13 mouse cellular contexts compared by ENCODE assay signal in the genomic region with DNA sequence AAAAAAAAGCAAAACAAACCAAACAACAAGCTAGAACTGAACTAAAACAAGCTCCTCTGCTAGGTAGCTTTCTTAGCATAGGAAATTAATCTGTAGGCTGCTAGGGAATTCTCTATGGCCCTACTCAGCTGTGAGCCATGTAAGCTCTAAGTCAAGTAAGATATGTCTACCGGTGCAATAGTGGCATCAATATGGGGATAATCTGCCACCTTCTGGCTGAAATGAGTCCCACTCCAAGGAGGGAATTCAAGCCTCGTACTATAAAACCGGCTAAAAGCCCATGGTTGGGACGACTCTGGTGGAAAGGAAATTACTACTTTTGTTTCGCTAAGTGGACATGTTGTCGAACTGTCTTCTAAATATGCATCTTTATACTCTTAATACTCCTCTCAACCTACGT. TPM values are rescaled to one million over a fixed set of nuclear protein-coding genes. Genes with fewer than 3 reads are reported as not detected.
A peak's percentile ranks its signal among the peaks of the same experiment; 100 is the strongest.
DNase-seq lines count a peak whose midpoint lies in the region; ATAC-seq and TF ChIP-seq lines count a peak whose summit lies in the region.
"Had no signal": no experiment of that assay in that cellular context is flagged by ENCODE, and none has a peak within 500 bp of the region (broad histone marks: within the 10 kb centered on the region; RNA-seq: fewer than 3 reads in every experiment).

No protein-coding gene starts in this region.

- H3K9me3 ChIP-seq in hindbrain, postnatal 0 days (ENCODE audit: low read length) = no peaks in the 10 kb centered on the region
- H3K9me3 ChIP-seq in hindbrain, embryonic 11.5 days (ENCODE audit: control insufficient read depth, low read length) = no peaks in the 10 kb centered on the region
- H3K9me3 ChIP-seq in lung, embryonic 14.5 days (ENCODE audit: low read depth, low read length) = no peaks in the 10 kb centered on the region
- H3K9me3 ChIP-seq: forebrain, embryonic 15.5 days; heart, embryonic 13.5 days; midbrain, embryonic 15.5 days had no signal

- WGBS in hindbrain, postnatal 0 days = 70% methylated on average over 7 of the region's 7 CpGs
- 88% methylated on average over 7 of the region's 7 CpGs for WGBS in hindbrain, embryonic 11.5 days
- 79% methylated on average over 7 of the region's 7 CpGs for WGBS in lung, embryonic 14.5 days

- ATAC-seq in hindbrain, postnatal 0 days = no peak
- no peak for ATAC-seq in hindbrain, embryonic 11.5 days (ENCODE audit: low FRiP score)
- no peak for ATAC-seq in lung, embryonic 14.5 days (ENCODE audit: insufficient read depth)
- ATAC-seq: forebrain, embryonic 15.5 days; midbrain, embryonic 15.5 days had no signal

- H3K27ac ChIP-seq in hindbrain, postnatal 0 days = no peak overlapping the region
- no peak overlapping the region for H3K27ac ChIP-seq in hindbrain, embryonic 11.5 days (ENCODE audit: low read depth, low read length)
- no peak overlapping the region for H3K27ac ChIP-seq in lung, embryonic 14.5 days (ENCODE audit: low read depth)
- H3K27ac ChIP-seq: forebrain, embryonic 15.5 days; heart, embryonic 13.5 days; midbrain, embryonic 15.5 days had no signal

- no peaks in the 10 kb centered on the region for H3K4me1 ChIP-seq in hindbrain, postnatal 0 days (ENCODE audit: insufficient read depth, low read length)
- H3K4me1 ChIP-seq in hindbrain, embryonic 11.5 days (replicated peaks; ENCODE audit: control insufficient read depth, insufficient read depth, low read length) = no peaks in the 10 kb centered on the region
- no peaks in the 10 kb centered on the region for H3K4me1 ChIP-seq in lung, embryonic 14.5 days (ENCODE audit: insufficient read depth)
- H3K4me1 ChIP-seq: forebrain, embryonic 15.5 days; heart, embryonic 13.5 days; midbrain, embryonic 15.5 days had no signal

- H3K36me3 ChIP-seq in hindbrain, postnatal 0 days (ENCODE audit: insufficient read depth, low read length) = peaks cover 72% of the 10 kb centered on the region
- peaks cover 27% of the 10 kb centered on the region for H3K36me3 ChIP-seq in hindbrain, embryonic 11.5 days (ENCODE audit: control insufficient read depth, insufficient read depth, low read length)
- H3K36me3 ChIP-seq in lung, embryonic 14.5 days (ENCODE audit: insufficient read depth) = peaks cover 92% of the 10 kb centered on the region

- H3K27me3 ChIP-seq in hindbrain, postnatal 0 days (ENCODE audit: insufficient read depth, low read length) = no peaks in the 10 kb centered on the region
- no peaks in the 10 kb centered on the region for H3K27me3 ChIP-seq in hindbrain, embryonic 11.5 days (ENCODE audit: control insufficient read depth, insufficient read depth, low read length)
- no peaks in the 10 kb centered on the region for H3K27me3 ChIP-seq in lung, embryonic 14.5 days (ENCODE audit: insufficient read depth, low read length)
- H3K27me3 ChIP-seq: forebrain, embryonic 15.5 days; heart, embryonic 13.5 days; midbrain, embryonic 15.5 days had no signal

- peak; percentile 57 for TF ChIP-seq CTCF in hindbrain, postnatal 0 days (IDR thresholded peaks at IDR 0.05; ENCODE audit: low read depth)
- TF ChIP-seq CTCF in lung, embryonic 14.5 days (IDR thresholded peaks at IDR 0.05; ENCODE audit: low read depth) = 0 out of 2 replicates have a peak, but pooled peaks have one; percentile 16

- H3K4me2 ChIP-seq in hindbrain, postnatal 0 days (ENCODE audit: low read depth, low read length) = no peak overlapping the region
- H3K4me2 ChIP-seq in hindbrain, embryonic 11.5 days (replicated peaks; ENCODE audit: low read depth, low read length) = no peak overlapping the region
- no peak overlapping the region for H3K4me2 ChIP-seq in lung, embryonic 14.5 days
- H3K4me2 ChIP-seq: forebrain, embryonic 15.5 days; heart, embryonic 13.5 days; midbrain, embryonic 15.5 days had no signal

- DNase-seq in hindbrain, postnatal 0 days (ENCODE audit: low spot score) = peak; percentile 65
- no peak for DNase-seq in hindbrain, embryonic 11.5 days (ENCODE audit: low spot score)
- peak; percentile 37 for DNase-seq in lung, embryonic 14.5 days
- no peak for DNase-seq in lung, postnatal 14 days
- peak; percentile 55 for DNase-seq in ZHBTc4 (ENCODE audit: low read depth, low spot score)
- DNase-seq in retina, embryonic 14.5 days (ENCODE audit: low spot score) = peak; percentile 49
- no peak for DNase-seq in spleen, postnatal 10 days (ENCODE audit: low spot score in 2 of 2)
- DNase-seq: cerebellum, postnatal 36 days; lung, adult 18-20 months; thymus, postnatal 25 days had no signal

- H3K4me3 ChIP-seq in hindbrain, postnatal 0 days (ENCODE audit: low read length) = no peak overlapping the region
- H3K4me3 ChIP-seq in hindbrain, embryonic 11.5 days (ENCODE audit: low read depth, low read length) = no peak overlapping the region
- H3K4me3 ChIP-seq in lung, embryonic 14.5 days (ENCODE audit: low read depth, low read length) = no peak overlapping the region
- H3K4me3 ChIP-seq: forebrain, embryonic 15.5 days; heart, embryonic 13.5 days; midbrain, embryonic 15.5 days had no signal

- no peak overlapping the region for H3K9ac ChIP-seq in hindbrain, postnatal 0 days (replicated peaks; ENCODE audit: low read length)
- H3K9ac ChIP-seq in hindbrain, embryonic 11.5 days (ENCODE audit: low read depth, low read length) = no peak overlapping the region
- H3K9ac ChIP-seq in lung, embryonic 14.5 days = no peak overlapping the region
- H3K9ac ChIP-seq: forebrain, embryonic 15.5 days; heart, embryonic 13.5 days; midbrain, embryonic 15.5 days had no signal

RNA-seq across cellular contexts. Expression of a gene that starts 22.9 kb away (rescaled TPM):
- total RNA-seq in hindbrain, postnatal 0 days (2014; rRNA removed) = 17.3 and 29.5 TPM in 2 replicates
- 35.8 and 38.5 TPM in 2 replicates for polyA plus RNA-seq in hindbrain, postnatal 0 days (2015; fragmentation: Nextera tagmentation; extraction: Ambion mirVana)
- 18.2 and 21.3 TPM in 2 replicates for polyA plus RNA-seq in hindbrain, embryonic 11.5 days (2014; fragmentation: Nextera tagmentation; extraction: Ambion mirVana)
- polyA plus RNA-seq in lung, embryonic 14.5 days (2014; fragmentation: Nextera tagmentation; extraction: Ambion mirVana) = 19.9 and 20.4 TPM in 2 replicates

Comparison
In these comparisons a context has a peak if more than half of its experiments do, and no peak if none do; other contexts are left out.
1. DNase-seq: peak in hindbrain, postnatal 0 days (single experiment), lung, embryonic 14.5 days (single experiment), ZHBTc4 (single experiment) and retina, embryonic 14.5 days (single experiment); none in hindbrain, embryonic 11.5 days (single experiment), lung, postnatal 14 days (single experiment) and spleen, postnatal 10 days (0 of 2).